Mouse (Mus musculus) erythroid progenitor cell, adult 5-6 weeks (primary cell): ENCODE measurements at regions not wholly inside any gene's neighbourhood (a gene's known extent, or its start where the extent isn't known, plus 50 kb on each side); places are given as distances from the start of the nearest gene placed in this dataset.

Experiments
- ATAC-seq: replicated peaks from 2 replicates; pipeline ENCODE4 v1.8.0; 2016; ENCODE audit warnings: moderate number of reproducible peaks, mild to moderate bottlenecking, moderate TSS enrichment, inconsistent platforms; ENCODE audit not compliant: poor library complexity, low FRiP score, severe bottlenecking

GRCm38 (mm10) chr6:51236077-51236740 lies 196.3 kb upstream of the Nfe2l3 start:
- no peak for ATAC-seq

- ATAC-seq: no peak
Observed at GRCm38 (mm10) chr6:51240039-51240438, 192.4 kb upstream of the Nfe2l3 start.

GRCm38 (mm10) chr6:51250233-51250632 lies 182.2 kb upstream of the Nfe2l3 start:
- ATAC-seq: no peak

GRCm38 (mm10) chr6:51251432-51251831 lies 181.0 kb upstream of the Nfe2l3 start:
- no peak for ATAC-seq

GRCm38 (mm10) chr6:51252721-51253120 lies 179.7 kb upstream of the Nfe2l3 start:
- ATAC-seq: no peak

GRCm38 (mm10) chr6:51256631-51257030 lies 175.8 kb upstream of the Nfe2l3 start:
- ATAC-seq: no peak

GRCm38 (mm10) chr6:51257524-51257923 lies 174.9 kb upstream of the Nfe2l3 start:
- ATAC-seq: no peak

- no peak for ATAC-seq
Observed at GRCm38 (mm10) chr6:51258304-51258703, 174.2 kb upstream of the Nfe2l3 start.

- no peak for ATAC-seq
Observed at GRCm38 (mm10) chr6:51263595-51263994, 168.9 kb upstream of the Nfe2l3 start.

GRCm38 (mm10) chr6:51265329-51265728 lies 167.1 kb upstream of the Nfe2l3 start:
- no peak for ATAC-seq

- ATAC-seq: no peak
Observed at GRCm38 (mm10) chr6:51266721-51267120, 165.7 kb upstream of the Nfe2l3 start.

GRCm38 (mm10) chr6:51267888-51268287 lies 164.6 kb upstream of the Nfe2l3 start:
- ATAC-seq: no peak

- ATAC-seq: no peak
Observed at GRCm38 (mm10) chr6:51268931-51269330, 163.5 kb upstream of the Nfe2l3 start.

- ATAC-seq: no peak
Observed at GRCm38 (mm10) chr6:51269617-51270016, 162.9 kb upstream of the Nfe2l3 start.

GRCm38 (mm10) chr6:51270216-51271127 lies 162.0 kb upstream of the Nfe2l3 start:
- ATAC-seq: peak; percentile 61

GRCm38 (mm10) chr6:51271128-51271480 lies 161.4 kb upstream of the Nfe2l3 start:
- no peak for ATAC-seq

GRCm38 (mm10) chr6:51272136-51272736 lies 160.2 kb upstream of the Nfe2l3 start:
- no peak for ATAC-seq

- no peak for ATAC-seq
Observed at GRCm38 (mm10) chr6:51279491-51279890, 153.0 kb upstream of the Nfe2l3 start.

GRCm38 (mm10) chr6:51280231-51280630 lies 152.2 kb upstream of the Nfe2l3 start:
- no peak for ATAC-seq

GRCm38 (mm10) chr6:51283916-51284706 lies 148.4 kb upstream of the Nfe2l3 start:
- no peak for ATAC-seq
